Comparison of ENCODE assay signal across 13 mouse cellular contexts in genomic region chr9:51966373-51966772, GRCm38 (mm10). TPM values are rescaled to one million over a fixed set of nuclear protein-coding genes. Genes with fewer than 3 reads are reported as not detected.
DNase-seq lines count a peak whose midpoint lies in the region; TF ChIP-seq lines count a peak whose summit lies in the region.
"Had no signal": no experiment of that assay in that cellular context is flagged by ENCODE, and none has a peak within 500 bp of the region (broad histone marks: within the 10 kb centered on the region; RNA-seq: fewer than 3 reads in every experiment).

No protein-coding gene starts in this region.

- TF ChIP-seq CTCF in gastrocnemius, adult 2 months (IDR thresholded peaks at IDR 0.05) = peak; percentile 44
- TF ChIP-seq CTCF in lung, adult 2 months (IDR thresholded peaks at IDR 0.05; ENCODE audit: insufficient read depth, low read length) = peak; percentile 3; the same call in 1 of the 2 replicates
- peak; percentile 12 for TF ChIP-seq CTCF in ES-Bruce4 (IDR thresholded peaks at IDR 0.05; ENCODE audit: low read depth, low read length)
- peak; percentile 18; the same call in 1 of the 2 replicates for TF ChIP-seq CTCF in cortical plate, adult 2 months (IDR thresholded peaks at IDR 0.05; ENCODE audit: extremely low read depth, insufficient read depth, low read length)

- no peak for TF ChIP-seq EP300 in ES-Bruce4 (IDR thresholded peaks at IDR 0.05; ENCODE audit: insufficient read depth, low read depth, low read length)

- intact Hi-C loops in gastrocnemius, adult 2 months (cut with DNase I) = no loop called here

- no peak overlapping the region for H3K9ac ChIP-seq in ES-Bruce4 (ENCODE audit: low read depth, poor library complexity, severe bottlenecking)
- H3K9ac ChIP-seq: embryonic facial prominence, embryonic 12.5 days had no signal

- H3K36me3 ChIP-seq in ES-Bruce4 (ENCODE audit: control insufficient read depth, insufficient read depth, low read length, poor library complexity, severe bottlenecking) = no peaks in the 10 kb centered on the region
- H3K36me3 ChIP-seq: embryonic facial prominence, embryonic 12.5 days; forebrain, embryonic 10.5 days; heart, embryonic 10.5 days; midbrain, embryonic 10.5 days had no signal

- no peaks in the 10 kb centered on the region for H3K4me1 ChIP-seq in lung, adult 2 months (ENCODE audit: control insufficient read depth, insufficient read depth, low read length)
- H3K4me1 ChIP-seq in ES-Bruce4 (ENCODE audit: control insufficient read depth, insufficient read depth, low read length) = no peaks in the 10 kb centered on the region
- H3K4me1 ChIP-seq in cortical plate, adult 2 months (ENCODE audit: control insufficient read depth, insufficient read depth, low read length) = peaks cover 1% of the 10 kb centered on the region; the same call in 1 of the 2 replicates

- H3K27ac ChIP-seq in gastrocnemius, adult 2 months = no peak overlapping the region
- no peak overlapping the region for H3K27ac ChIP-seq in ES-Bruce4 (ENCODE audit: insufficient read depth, low read length)
- H3K27ac ChIP-seq in cortical plate, adult 2 months (ENCODE audit: insufficient read depth, low read length) = no peak overlapping the region
- H3K27ac ChIP-seq: embryonic facial prominence, embryonic 12.5 days; forebrain, embryonic 10.5 days; heart, embryonic 10.5 days; midbrain, embryonic 10.5 days had no signal

- TF ChIP-seq POLR2A in lung, adult 2 months (IDR thresholded peaks at IDR 0.05; ENCODE audit: borderline replicate concordance, extremely low read depth, low read depth, low read length) = no peak
- no peak for TF ChIP-seq POLR2A in ES-Bruce4 (IDR thresholded peaks at IDR 0.05; ENCODE audit: insufficient read depth, low read length)
- no peak for TF ChIP-seq POLR2A in cortical plate, adult 2 months (IDR thresholded peaks at IDR 0.05; ENCODE audit: extremely low read depth, insufficient read depth, low read length)

- no peaks in the 10 kb centered on the region for H3K9me3 ChIP-seq in ES-Bruce4 (replicated peaks; ENCODE audit: control insufficient read depth, insufficient read depth, low read length, poor library complexity, severe bottlenecking)
- H3K9me3 ChIP-seq: embryonic facial prominence, embryonic 12.5 days; forebrain, embryonic 10.5 days; heart, embryonic 10.5 days; midbrain, embryonic 10.5 days had no signal

- no peak overlapping the region for H3K4me3 ChIP-seq in gastrocnemius, adult 2 months
- H3K4me3 ChIP-seq in lung, adult 2 months (replicated peaks; ENCODE audit: extremely low read depth, low read depth, low read length) = no peak overlapping the region
- H3K4me3 ChIP-seq in ES-Bruce4 (ENCODE audit: low read depth, low read length) = no peak overlapping the region
- no peak overlapping the region for H3K4me3 ChIP-seq in cortical plate, adult 2 months (ENCODE audit: insufficient read depth, low read length)
- H3K4me3 ChIP-seq: embryonic facial prominence, embryonic 12.5 days; forebrain, embryonic 10.5 days; heart, embryonic 10.5 days; midbrain, embryonic 10.5 days had no signal

- no peaks in the 10 kb centered on the region for H3K27me3 ChIP-seq in ES-Bruce4 (ENCODE audit: control insufficient read depth, insufficient read depth, low read length, poor library complexity, severe bottlenecking)
- H3K27me3 ChIP-seq: embryonic facial prominence, embryonic 12.5 days had no signal

- DNase-seq in gastrocnemius, adult 2 months = no peak
- no peak for DNase-seq in gastrocnemius, adult 8-10 months (ENCODE audit: low spot score in 2 of 2)
- DNase-seq in lung, adult 2 months = no peak
- no peak for DNase-seq in lung, adult 18-20 months
- no peak for DNase-seq in adrenal gland, postnatal 10 days
- DNase-seq in thymus, postnatal 0 days (ENCODE audit: low spot score) = no peak
- DNase-seq: cerebellum, adult 9-11 months had no signal

RNA-seq across cellular contexts. Expression of gene Fdx1, which starts 3.0 kb away (rescaled TPM):
- total RNA-seq in gastrocnemius, adult 2 months (2021) = 10 to 100 TPM; 37.0 to 47.5 TPM
- total RNA-seq in gastrocnemius, adult 8-10 months (2022) = 10 to 100 TPM; 33.4 to 42.6 (median 37.6) TPM
- 106 and 178 TPM in 2 replicates for polyA plus RNA-seq in lung, adult 2 months (2012; rRNA removed)
- 16.1 and 17.0 TPM in 2 replicates for polyA plus RNA-seq in ES-Bruce4 (2011; ENCODE audit: insufficient read depth, insufficient read length, low read depth, missing spikeins)
- polyA plus RNA-seq in cortical plate, adult 2 months (2012; rRNA removed) = 22.6 and 23.5 TPM in 2 replicates
- 1,000 to 10,000 TPM in 1 of 2 experiments, 100 to 1,000 TPM in 1; 658 to 1,673 TPM for total RNA-seq in adrenal gland, postnatal 10 days (2021)
- 90.2 and 95.5 TPM in 2 replicates for polyA plus RNA-seq in thymus, postnatal 0 days (2015; fragmentation: Nextera tagmentation; extraction: Ambion mirVana)
